Mouse (Mus musculus) liver, embryonic 15.5 days (tissue): ENCODE results near the gene Gm10681. TPM values are rescaled to one million over a fixed set of nuclear protein-coding genes. Genes with fewer than 3 reads are reported as not detected.
A peak's percentile ranks its signal among the peaks of the same experiment; 100 is the strongest.
"Not testable (repeated sequence)": the region's sequence is repeated elsewhere in the genome, so short reads cannot be mapped to it uniquely, and the experiment has no call there.

Experiments used
- ATAC-seq: fragments of 200-750 bp; cut with Nextera tagmentation; 2 replicates; pipeline ENCODE4 v1.8.0; 2017; ENCODE audit warnings: moderate number of reproducible peaks, mild to moderate bottlenecking, moderate library complexity; ENCODE audit not compliant: insufficient read depth
- H3K27ac ChIP-seq: fragments of 300-500 bp; sonication (generic); replicated peaks from 2 replicates; pipeline ENCODE4 v1.5.1; 2015; ENCODE audit warnings: mild to moderate bottlenecking, inconsistent platforms
- H3K27me3 ChIP-seq: fragments of 300-500 bp; sonication (generic); 2 replicates; pipeline ENCODE4 v1.6.1; 2015; ENCODE audit warnings: mild to moderate bottlenecking, inconsistent platforms
- H3K36me3 ChIP-seq: fragments of 300-500 bp; sonication (generic); replicated peaks from 2 replicates; pipeline ENCODE4 v1.6.1; 2015; ENCODE audit warnings: moderate library complexity, mild to moderate bottlenecking, inconsistent platforms
- H3K4me1 ChIP-seq: fragments of 300-500 bp; sonication (generic); replicated peaks from 2 replicates; pipeline ENCODE4 v1.6.1; 2015; ENCODE audit warnings: inconsistent platforms
- H3K4me2 ChIP-seq: fragments of 300-500 bp; sonication (generic); 2 replicates; pipeline ENCODE4 v1.6.1; 2015; ENCODE audit warnings: moderate library complexity, mild to moderate bottlenecking, inconsistent platforms
- H3K4me3 ChIP-seq: fragments of 300-500 bp; sonication (generic); replicated peaks from 2 replicates; pipeline ENCODE4 v1.5.1; 2015; ENCODE audit warnings: mild to moderate bottlenecking, inconsistent platforms
- H3K9ac ChIP-seq: fragments of 300-500 bp; sonication (generic); 2 replicates; pipeline ENCODE4 v1.6.1; 2015; ENCODE audit warnings: moderate library complexity, mild to moderate bottlenecking, inconsistent platforms
- H3K9me3 ChIP-seq: fragments of 300-500 bp; sonication (generic); replicated peaks from 2 replicates; pipeline ENCODE4 v1.6.1; 2016; ENCODE audit warnings: inconsistent platforms
- WGBS: fragments of 180-500 bp; shearing (Covaris S2); methylation state at CpG from one replicate; pipeline ENCODE4 v1.1.7; 2015; ENCODE audit warnings: mixed read lengths; ENCODE audit not compliant: insufficient replicate concordance; 5-methylcytosine and 5-hydroxymethylcytosine counted together
- polyA plus RNA-seq: library from polyadenylated mRNA; unstranded; fragments of >200 nt; fragmentation: Nextera tagmentation; extraction: Ambion mirVana; gene quantifications from 2 replicates; pipeline ENCODE4 v1.2.1, GENCODE M21; 2015

Gm10681 gene
- polyA plus RNA-seq, 1 experiment from 2014 or later, result 0.15 TPM

DNA sequence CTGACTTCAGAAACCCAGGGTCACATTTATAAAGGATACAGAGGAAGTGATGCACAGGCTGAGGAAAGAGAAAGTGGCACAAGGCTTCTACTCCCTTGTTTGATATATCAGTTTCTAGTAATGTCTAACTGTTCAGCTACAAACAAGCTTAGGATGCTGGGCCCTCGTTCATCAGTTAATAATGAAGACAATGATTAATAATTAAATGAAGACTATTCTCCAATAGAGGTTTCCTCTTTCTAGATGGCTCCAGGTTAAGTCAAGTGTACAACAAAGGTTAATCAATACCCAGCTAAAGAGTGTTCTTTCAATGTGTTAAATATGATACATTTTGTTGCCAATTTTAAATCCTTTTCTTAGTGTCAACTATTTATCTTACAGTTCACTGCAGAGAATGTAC lies 78.2 kb downstream of the Gm10681 start, which contains the start of gene Hsd3b4:
Hsd3b4 (minus strand) TSS at position 101 of the 400 bp plus-strand sequence.
- not testable (repeated sequence) for H3K9ac ChIP-seq, H3K4me1 ChIP-seq, H3K4me3 ChIP-seq, H3K27ac ChIP-seq, H3K36me3 ChIP-seq, H3K4me2 ChIP-seq, H3K9me3 ChIP-seq, ATAC-seq, H3K27me3 ChIP-seq
- WGBS, result no CpG with 5 or more reads among the region's 1 CpGs

- H3K4me3 ChIP-seq, H3K4me2 ChIP-seq, H3K27me3 ChIP-seq, H3K4me1 ChIP-seq, H3K9me3 ChIP-seq, H3K36me3 ChIP-seq, H3K27ac ChIP-seq, H3K9ac ChIP-seq: not testable (repeated sequence)
- WGBS, result no CpG with 5 or more reads among the region's 5 CpGs
- ATAC-seq, result peak; percentile 61; the same call in 1 of the 2 replicates
These were observed 81.4 kb downstream of the Gm10681 start for GRCm38 (mm10) chr3:98507229-98507628.

Other genes starting within 250 kb of the Gm10681 start
- gene Phgdh, start 248.8 kb downstream of the Gm10681 start, polyA plus RNA-seq, result 208 and 233 TPM in 2 replicates
- gene Zfp697, start 206.3 kb downstream of the Gm10681 start, polyA plus RNA-seq, result 1.9 and 2.1 TPM in 2 replicates
- not detected in 2 replicates for gene Gm4450, start 131.7 kb downstream of the Gm10681 start, polyA plus RNA-seq
- 0.13 and 0.15 TPM in 2 replicates for gene Hsd3b4, start 78.3 kb downstream of the Gm10681 start, polyA plus RNA-seq
- gene Hsd3b5, start 41.4 kb upstream of the Gm10681 start, polyA plus RNA-seq, result 0.07 TPM in 1 of 2 replicates, not detected in the other
- gene Hsd3b2, start 135.7 kb upstream of the Gm10681 start, polyA plus RNA-seq, result 0.15 and 0.17 TPM in 2 replicates
- gene Hsd3b3, start 174.3 kb upstream of the Gm10681 start, polyA plus RNA-seq, result 7.8 and 14.3 TPM in 2 replicates
- 4.4 and 6.2 TPM in 2 replicates for gene Hsd3b6, start 225.6 kb upstream of the Gm10681 start, polyA plus RNA-seq